Mouse (Mus musculus) erythroblast, embryonic 14.5 days (primary cell): ENCODE results near the gene Fancl.

Experiments used
- GATA1 ChIP-seq: IDR thresholded peaks from 2 replicates; pipeline ENCODE4 v1.6.1; 2012; ENCODE audit warnings: low read length, inconsistent platforms, mixed read lengths
- TAL1 ChIP-seq: IDR thresholded peaks from 3 replicates; pipeline ENCODE4 v1.6.1; 2012; ENCODE audit warnings: low read length, inconsistent platforms, mixed read lengths

- TF ChIP-seq GATA1 (no peak), TAL1 (no peak)
Measured at GRCm38 (mm10) chr11:26516086-26516485, 130.2 kb downstream of the Fancl start.
